Mouse (Mus musculus) left cerebral cortex, postnatal 36 days (tissue): ENCODE measurements around the gene Oas2. TPM values are rescaled to one million over a fixed set of nuclear protein-coding genes. Genes with fewer than 3 reads are reported as not detected.

Experiments used
- total RNA-seq, 2 experiments: library from RNA; stranded (reverse); gene quantifications; 2 replicates each; pipeline ENCODE4 v1.2.3; 2021

Gene Oas2
- total RNA-seq, 2 experiments from 2014 or later = 0.23 TPM; not detected in 1

Other genes starting within 250 kb of the Oas2 start
- gene Plbd2, start 246.2 kb downstream of the Oas2 start, total RNA-seq = 10 to 100 TPM; 57.2 to 66.1 TPM
- gene Slc8b1, start 238.7 kb downstream of the Oas2 start, total RNA-seq = 1 to 10 TPM; 4.2 to 8.2 TPM
- gene Tpcn1, start 161.2 kb downstream of the Oas2 start, total RNA-seq = 10 to 100 TPM; 32.9 to 36.0 TPM
- 1 to 10 TPM in 1 of 2 experiments, under 1 TPM in 1; 0.81 to 1.1 TPM for gene Iqcd, start 160.8 kb downstream of the Oas2 start, total RNA-seq
- gene Rita1, start 137.3 kb downstream of the Oas2 start, total RNA-seq = 10 to 100 TPM; 35.7 to 36.3 TPM
- 10 to 100 TPM; 36.9 to 43.1 TPM for gene Ddx54, start 137.1 kb downstream of the Oas2 start, total RNA-seq
- gene Cfap73, start 115.6 kb downstream of the Oas2 start, total RNA-seq = not detected
- 10 to 100 TPM; 90.0 to 92.7 TPM for gene Rasal1, start 101.0 kb downstream of the Oas2 start, total RNA-seq
- 10 to 100 TPM; 67.3 to 71.3 TPM for gene Dtx1, start 37.9 kb downstream of the Oas2 start, total RNA-seq
- gene Oas3, start 27.8 kb upstream of the Oas2 start, total RNA-seq = not detected
- gene Oas1e, start 45.7 kb upstream of the Oas2 start, total RNA-seq = not detected
- 1 to 10 TPM in 1 of 2 experiments, under 1 TPM in 1; 0.91 to 1.9 TPM for gene Oas1c, start 62.7 kb upstream of the Oas2 start, total RNA-seq
- not detected for gene Oas1f, start 97.5 kb upstream of the Oas2 start, total RNA-seq
- not detected for gene Oas1h, start 111.6 kb upstream of the Oas2 start, total RNA-seq
- under 1 TPM in 1 of 2 experiments, not detected in 1; 0.54 TPM for gene Oas1g, start 137.8 kb upstream of the Oas2 start, total RNA-seq
- under 1 TPM in 1 of 2 experiments, not detected in 1; 0.17 TPM for gene Oas1a, start 157.7 kb upstream of the Oas2 start, total RNA-seq
- gene Oas1d, start 164.7 kb upstream of the Oas2 start, total RNA-seq = not detected